Mouse (Mus musculus): ENCODE measurements at regions not wholly inside any gene's neighbourhood (a gene's known extent, or its start where the extent isn't known, plus 50 kb on each side); places are given as distances from the start of the nearest gene placed in this dataset.

GRCm38 (mm10) chr9:61242167-61242860 lies 129.9 kb upstream of the Tle3 start:
- Histone ChIP-seq H3K4me1 (ENCODE audit: control insufficient read depth, insufficient read depth, low read length) (no peaks in the 10 kb centered on the region), H3K4me3 (ENCODE audit: insufficient read depth, low read length) (no peak overlapping the region), H3K27ac (ENCODE audit: insufficient read depth, low read length) (no peak overlapping the region)
- TF ChIP-seq POLR2A (IDR thresholded peaks at IDR 0.05; ENCODE audit: extremely low read depth, insufficient read depth, low read length) = no peak
- no peak for TF ChIP-seq CTCF (IDR thresholded peaks at IDR 0.05; ENCODE audit: extremely low read depth, insufficient read depth, low read length)

- Histone ChIP-seq H3K4me1 (ENCODE audit: control insufficient read depth, insufficient read depth, low read length) (no peaks in the 10 kb centered on the region), H3K27ac (ENCODE audit: insufficient read depth, low read length) (no peak overlapping the region), H3K4me3 (ENCODE audit: insufficient read depth, low read length) (no peak overlapping the region)
- TF ChIP-seq CTCF (IDR thresholded peaks at IDR 0.05; ENCODE audit: extremely low read depth, insufficient read depth, low read length) (no peak), POLR2A (IDR thresholded peaks at IDR 0.05; ENCODE audit: extremely low read depth, insufficient read depth, low read length) (no peak)
These were observed 128.9 kb upstream of the Tle3 start for GRCm38 (mm10) chr9:61243289-61243688.

DNA sequence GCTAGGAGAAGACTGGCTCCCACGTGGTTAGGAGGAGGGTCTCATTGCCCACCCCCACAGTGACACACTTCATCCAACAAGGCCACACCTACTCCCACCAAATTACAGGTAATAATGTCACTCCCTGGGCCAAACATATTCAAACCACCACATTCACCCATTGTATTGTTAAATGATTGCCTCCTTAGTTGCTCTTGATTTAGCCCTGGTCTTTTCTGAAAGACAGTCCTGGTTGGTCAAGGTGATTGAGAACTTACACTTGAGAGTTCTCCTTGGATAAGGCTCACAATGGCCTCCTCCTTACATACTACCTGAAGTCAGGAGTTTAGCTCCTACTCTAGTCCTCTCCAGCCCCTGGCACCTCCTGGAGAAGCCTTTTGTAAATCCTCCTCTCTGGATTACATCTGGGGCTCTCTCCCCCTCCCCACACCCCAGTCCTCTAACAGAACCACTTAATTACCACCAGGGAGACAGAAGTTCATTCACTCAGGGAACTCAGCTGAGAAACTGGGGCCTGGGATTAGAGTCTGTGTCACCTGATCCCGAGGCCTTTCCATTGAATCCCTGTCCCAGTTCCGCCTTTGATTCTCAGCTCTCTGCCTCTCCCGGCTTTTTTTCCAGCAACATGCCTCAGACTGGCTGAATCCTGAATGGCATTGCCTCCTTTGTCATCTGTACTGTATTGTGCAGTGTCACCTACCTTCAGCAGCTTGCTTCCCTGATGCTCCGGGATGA lies 122.3 kb upstream of the Tle3 start:
- Histone ChIP-seq H3K4me1 (ENCODE audit: control insufficient read depth, insufficient read depth, low read length) (no peaks in the 10 kb centered on the region), H3K4me3 (ENCODE audit: insufficient read depth, low read length) (no peak overlapping the region), H3K27ac (ENCODE audit: insufficient read depth, low read length) (no peak overlapping the region)
- TF ChIP-seq POLR2A (IDR thresholded peaks at IDR 0.05; ENCODE audit: extremely low read depth, insufficient read depth, low read length) (no peak), CTCF (IDR thresholded peaks at IDR 0.05; ENCODE audit: extremely low read depth, insufficient read depth, low read length) (no peak)

DNA sequence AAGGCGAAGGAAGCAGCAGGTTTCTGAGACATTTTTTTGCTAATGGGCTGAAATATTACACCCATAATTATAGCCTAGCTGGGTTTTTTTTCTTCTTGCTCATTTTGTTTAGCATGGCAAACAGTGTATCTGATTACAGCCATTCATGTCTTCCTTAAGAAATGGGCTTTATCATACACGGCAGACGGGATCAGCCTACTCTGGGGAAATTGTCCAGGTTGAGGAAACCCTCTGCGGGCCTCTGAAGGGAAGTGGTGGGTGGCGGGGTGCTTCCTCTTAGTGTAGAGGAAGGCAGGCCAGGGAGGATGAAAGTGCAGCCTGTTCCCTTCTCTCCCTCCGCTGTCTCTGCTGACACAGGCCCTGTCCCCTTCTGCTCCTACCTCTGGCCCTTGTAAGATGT lies 120.6 kb upstream of the Tle3 start:
- Histone ChIP-seq H3K4me3 (ENCODE audit: insufficient read depth, low read length) (no peak overlapping the region), H3K4me1 (ENCODE audit: control insufficient read depth, insufficient read depth, low read length) (no peaks in the 10 kb centered on the region), H3K27ac (ENCODE audit: insufficient read depth, low read length) (no peak overlapping the region)
- TF ChIP-seq CTCF (IDR thresholded peaks at IDR 0.05; ENCODE audit: extremely low read depth, insufficient read depth, low read length) (no peak), POLR2A (IDR thresholded peaks at IDR 0.05; ENCODE audit: extremely low read depth, insufficient read depth, low read length) (no peak)

DNA sequence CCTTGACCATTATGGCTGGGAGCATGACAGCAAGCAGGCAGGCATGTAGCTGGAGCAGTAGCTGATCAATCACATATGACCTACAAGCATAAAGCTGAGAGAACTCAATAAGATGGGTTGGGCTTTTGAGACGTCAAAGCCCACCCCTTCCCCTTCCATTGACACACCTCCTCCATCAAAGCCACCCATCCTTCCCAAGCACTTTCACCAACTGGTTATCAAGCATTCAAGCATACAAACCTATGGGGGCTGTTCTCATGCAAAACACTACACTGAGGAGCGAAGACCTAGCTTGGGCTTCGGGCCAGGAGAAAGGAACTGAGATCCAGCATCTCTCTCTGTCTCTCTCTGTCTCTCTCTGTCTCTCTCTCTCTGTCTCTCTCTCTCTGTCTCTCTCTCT lies 118.4 kb upstream of the Tle3 start:
- no peaks in the 10 kb centered on the region for H3K4me1 ChIP-seq (ENCODE audit: control insufficient read depth, insufficient read depth, low read length)
- H3K27ac ChIP-seq (ENCODE audit: insufficient read depth, low read length) = no peak overlapping the region
- TF ChIP-seq CTCF (IDR thresholded peaks at IDR 0.05; ENCODE audit: extremely low read depth, insufficient read depth, low read length) (no peak), POLR2A (IDR thresholded peaks at IDR 0.05; ENCODE audit: extremely low read depth, insufficient read depth, low read length) (no peak)
- no peak overlapping the region for H3K4me3 ChIP-seq (ENCODE audit: insufficient read depth, low read length)

GRCm38 (mm10) chr9:61257488-61257887 lies 114.7 kb upstream of the Tle3 start:
- no peak overlapping the region for H3K27ac ChIP-seq (ENCODE audit: insufficient read depth, low read length)
- H3K4me3 ChIP-seq (ENCODE audit: insufficient read depth, low read length) = no peak overlapping the region
- H3K4me1 ChIP-seq (ENCODE audit: control insufficient read depth, insufficient read depth, low read length) = no peaks in the 10 kb centered on the region
- TF ChIP-seq POLR2A (IDR thresholded peaks at IDR 0.05; ENCODE audit: extremely low read depth, insufficient read depth, low read length) (no peak), CTCF (IDR thresholded peaks at IDR 0.05; ENCODE audit: extremely low read depth, insufficient read depth, low read length) (no peak)

GRCm38 (mm10) chr9:61258100-61258499 lies 114.1 kb upstream of the Tle3 start:
- Histone ChIP-seq H3K4me3 (ENCODE audit: insufficient read depth, low read length) (no peak overlapping the region), H3K27ac (ENCODE audit: insufficient read depth, low read length) (no peak overlapping the region), H3K4me1 (ENCODE audit: control insufficient read depth, insufficient read depth, low read length) (no peaks in the 10 kb centered on the region)
- TF ChIP-seq POLR2A (IDR thresholded peaks at IDR 0.05; ENCODE audit: extremely low read depth, insufficient read depth, low read length) = no peak

- no peak overlapping the region for H3K27ac ChIP-seq (ENCODE audit: insufficient read depth, low read length)
- H3K4me1 ChIP-seq (ENCODE audit: control insufficient read depth, insufficient read depth, low read length) = no peaks in the 10 kb centered on the region
- no peak overlapping the region for H3K4me3 ChIP-seq (ENCODE audit: insufficient read depth, low read length)
- no peak for TF ChIP-seq CTCF (IDR thresholded peaks at IDR 0.05; ENCODE audit: extremely low read depth, insufficient read depth, low read length)
- TF ChIP-seq POLR2A (IDR thresholded peaks at IDR 0.05; ENCODE audit: extremely low read depth, insufficient read depth, low read length) = no peak
These were observed 112.6 kb upstream of the Tle3 start for GRCm38 (mm10) chr9:61259421-61260174.

DNA sequence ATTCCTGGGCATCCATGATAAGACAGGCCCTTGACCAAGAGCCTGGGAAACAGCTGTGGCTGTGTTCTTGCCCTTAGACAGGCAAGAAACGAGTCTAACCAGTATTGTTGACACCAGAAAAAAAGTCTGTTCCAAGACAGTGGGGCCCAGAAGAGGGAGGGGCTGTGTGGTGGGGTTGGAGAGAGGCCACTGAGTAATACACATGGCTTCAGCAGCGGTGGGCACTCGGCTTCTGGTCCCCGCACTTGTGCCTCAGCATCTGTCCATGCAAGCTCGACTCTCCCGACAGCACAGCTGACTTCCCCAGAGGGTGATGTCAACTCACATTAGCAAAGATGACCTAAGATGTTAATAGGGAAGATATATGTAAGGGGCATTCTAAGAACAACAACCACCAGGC lies 110.9 kb upstream of the Tle3 start:
- Histone ChIP-seq H3K4me1 (ENCODE audit: control insufficient read depth, insufficient read depth, low read length) (no peaks in the 10 kb centered on the region), H3K27ac (ENCODE audit: insufficient read depth, low read length) (no peak overlapping the region), H3K4me3 (ENCODE audit: insufficient read depth, low read length) (no peak overlapping the region)
- TF ChIP-seq POLR2A (IDR thresholded peaks at IDR 0.05; ENCODE audit: extremely low read depth, insufficient read depth, low read length) (no peak), CTCF (IDR thresholded peaks at IDR 0.05; ENCODE audit: extremely low read depth, insufficient read depth, low read length) (no peak)
